Mouse (Mus musculus) kidney, adult 2 months (tissue): ENCODE measurements around the gene Sacs.

ENCODE experiments used
- CTCF ChIP-seq: fragments of 200-500 bp; conservative IDR thresholded peaks from 2 replicates; pipeline ENCODE4 v1.5.1; 2011; ENCODE audit warnings: low read depth, mild to moderate bottlenecking, control low read depth, low read length, moderate library complexity, mixed read lengths; ENCODE audit not compliant: insufficient read depth, insufficient read length
- POLR2A ChIP-seq: fragments of 200-500 bp; IDR thresholded peaks from one replicate; pipeline ENCODE4 v1.6.1; 2011; ENCODE audit warnings: low read depth, low read length, control low read depth

DNA sequence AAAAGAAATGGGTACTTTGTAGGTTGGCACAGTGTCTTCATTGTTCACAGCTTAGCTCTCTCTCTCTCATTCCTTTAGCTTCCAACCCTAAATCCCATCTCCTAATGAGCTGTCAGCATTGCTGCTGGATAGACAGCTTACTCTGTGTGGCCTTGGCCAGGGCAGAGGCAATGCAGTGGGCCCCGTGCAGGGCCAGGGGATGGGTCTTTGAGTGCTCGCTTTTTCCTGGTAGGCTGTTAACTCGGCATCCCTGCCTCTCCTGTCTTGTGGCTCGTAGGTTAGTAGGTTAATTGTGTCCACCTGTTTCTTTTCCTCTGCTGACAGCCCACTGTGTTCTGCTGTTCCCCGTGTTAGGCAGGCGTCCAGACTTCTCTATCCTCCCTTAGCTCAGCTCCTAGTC is 84.2 kb downstream of the Sacs start:
- TF ChIP-seq CTCF: no peak
- no peak for TF ChIP-seq POLR2A
